Mouse (Mus musculus) limb, embryonic 13.5 days (tissue): ENCODE results near the gene Ank3. TPM values are rescaled to one million over a fixed set of nuclear protein-coding genes. Genes with fewer than 3 reads are reported as not detected.

Source experiments
- ATAC-seq: fragments of 200-750 bp; cut with Nextera tagmentation; 2 replicates; pipeline ENCODE4 v1.8.0; 2017; ENCODE audit warnings: low read depth, moderate number of reproducible peaks, moderate TSS enrichment; ENCODE audit not compliant: low FRiP score
- H3K27ac ChIP-seq: fragments of 300-500 bp; sonication (generic); 2 replicates; pipeline ENCODE4 v1.5.1; 2015; ENCODE audit warnings: inconsistent platforms, mild to moderate bottlenecking, moderate library complexity
- H3K27me3 ChIP-seq: fragments of 300-500 bp; sonication (generic); 2 replicates; pipeline ENCODE4 v1.6.1; 2015; ENCODE audit warnings: mild to moderate bottlenecking, inconsistent platforms
- H3K36me3 ChIP-seq: fragments of 300-500 bp; sonication (generic); 2 replicates; pipeline ENCODE4 v1.6.1; 2015; ENCODE audit warnings: inconsistent platforms, mild to moderate bottlenecking, moderate library complexity
- H3K4me1 ChIP-seq: fragments of 300-500 bp; sonication (generic); 2 replicates; pipeline ENCODE4 v1.6.1; 2015; ENCODE audit warnings: inconsistent platforms
- H3K4me2 ChIP-seq: fragments of 300-500 bp; sonication (generic); replicated peaks from 2 replicates; pipeline ENCODE4 v1.6.1; 2015; ENCODE audit warnings: inconsistent platforms, mild to moderate bottlenecking, moderate library complexity
- H3K4me3 ChIP-seq: fragments of 300-500 bp; sonication (generic); 2 replicates; pipeline ENCODE4 v1.5.1; 2015; ENCODE audit warnings: moderate library complexity, mild to moderate bottlenecking, inconsistent platforms
- H3K9ac ChIP-seq: fragments of 300-500 bp; sonication (generic); 2 replicates; pipeline ENCODE4 v1.6.1; 2015; ENCODE audit warnings: mild to moderate bottlenecking, inconsistent platforms
- H3K9me3 ChIP-seq: fragments of 300-500 bp; sonication (generic); 2 replicates; pipeline ENCODE4 v1.6.1; 2016; ENCODE audit warnings: inconsistent platforms
- WGBS: fragments of 180-500 bp; shearing (Covaris S2); methylation state at CpG from one replicate; pipeline ENCODE4 v1.1.7; 2015; 5-methylcytosine and 5-hydroxymethylcytosine counted together
- polyA plus RNA-seq: library from polyadenylated mRNA; unstranded; fragments of >200 nt; fragmentation: Nextera tagmentation; extraction: Ambion mirVana; gene quantifications from 2 replicates; pipeline ENCODE4 v1.2.1, GENCODE M21; 2015

Ank3 gene
- polyA plus RNA-seq, 1 experiment from 2014 or later, result 28.0 TPM

GRCm38 (mm10) chr10:69698699-69699098 is 300.1 kb downstream of the Ank3 start:
- H3K27me3 ChIP-seq, result no peaks in the 10 kb centered on the region
- peaks cover 6% of the 10 kb centered on the region for H3K4me1 ChIP-seq
- ATAC-seq, result no peak
- H3K36me3 ChIP-seq, result no peaks in the 10 kb centered on the region
- WGBS, result 88% methylated on average over 1 of the region's 1 CpGs
- no peak overlapping the region for H3K27ac ChIP-seq
- H3K4me2 ChIP-seq, result no peak overlapping the region
- H3K9ac ChIP-seq, result no peak overlapping the region
- no peak overlapping the region for H3K4me3 ChIP-seq
- H3K9me3 ChIP-seq, result no peaks in the 10 kb centered on the region

DNA sequence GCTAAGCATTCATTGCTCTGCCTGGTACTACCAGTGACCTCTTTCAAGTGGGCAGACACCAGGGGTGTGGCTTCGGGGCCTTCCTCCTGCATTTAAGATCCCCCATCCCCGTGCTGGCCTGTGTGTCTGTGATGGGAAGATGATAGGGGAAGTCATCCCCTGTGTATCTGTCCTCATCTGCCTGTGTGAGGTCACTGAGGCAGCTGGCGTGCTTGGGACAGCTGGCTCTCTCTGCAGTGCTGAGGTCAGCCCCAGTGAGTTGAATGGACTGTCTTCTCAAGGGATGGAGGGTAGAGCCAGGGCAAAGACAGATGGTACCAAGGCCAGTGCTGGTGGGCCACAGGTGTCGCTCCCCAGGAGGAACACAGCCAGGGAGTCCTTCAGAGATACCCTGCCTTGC is 302.7 kb downstream of the Ank3 start:
- H3K27ac ChIP-seq, result no peak overlapping the region
- H3K9me3 ChIP-seq, result no peaks in the 10 kb centered on the region
- 56% methylated on average over 4 of the region's 4 CpGs for WGBS
- no peak overlapping the region for H3K4me2 ChIP-seq
- H3K4me1 ChIP-seq, result peaks cover 8% of the 10 kb centered on the region
- H3K27me3 ChIP-seq, result no peaks in the 10 kb centered on the region
- H3K9ac ChIP-seq, result no peak overlapping the region
- ATAC-seq, result no peak
- H3K4me3 ChIP-seq, result no peak overlapping the region
- H3K36me3 ChIP-seq, result no peaks in the 10 kb centered on the region

GRCm38 (mm10) chr10:69705806-69706768 is 307.5 kb downstream of the Ank3 start:
- H3K27ac ChIP-seq, result no peak overlapping the region
- peak overlapping the region; percentile 35 for H3K4me3 ChIP-seq
- WGBS, result 10% methylated on average over 17 of the region's 17 CpGs
- H3K9ac ChIP-seq, result peak overlapping the region; percentile 61
- peaks cover 7% of the 10 kb centered on the region; the same call in 1 of the 2 replicates for H3K27me3 ChIP-seq
- no peaks in the 10 kb centered on the region for H3K36me3 ChIP-seq
- H3K9me3 ChIP-seq, result no peaks in the 10 kb centered on the region
- ATAC-seq, result no peak
- peak overlapping the region; percentile 60 for H3K4me2 ChIP-seq
- peaks cover 22% of the 10 kb centered on the region for H3K4me1 ChIP-seq

DNA sequence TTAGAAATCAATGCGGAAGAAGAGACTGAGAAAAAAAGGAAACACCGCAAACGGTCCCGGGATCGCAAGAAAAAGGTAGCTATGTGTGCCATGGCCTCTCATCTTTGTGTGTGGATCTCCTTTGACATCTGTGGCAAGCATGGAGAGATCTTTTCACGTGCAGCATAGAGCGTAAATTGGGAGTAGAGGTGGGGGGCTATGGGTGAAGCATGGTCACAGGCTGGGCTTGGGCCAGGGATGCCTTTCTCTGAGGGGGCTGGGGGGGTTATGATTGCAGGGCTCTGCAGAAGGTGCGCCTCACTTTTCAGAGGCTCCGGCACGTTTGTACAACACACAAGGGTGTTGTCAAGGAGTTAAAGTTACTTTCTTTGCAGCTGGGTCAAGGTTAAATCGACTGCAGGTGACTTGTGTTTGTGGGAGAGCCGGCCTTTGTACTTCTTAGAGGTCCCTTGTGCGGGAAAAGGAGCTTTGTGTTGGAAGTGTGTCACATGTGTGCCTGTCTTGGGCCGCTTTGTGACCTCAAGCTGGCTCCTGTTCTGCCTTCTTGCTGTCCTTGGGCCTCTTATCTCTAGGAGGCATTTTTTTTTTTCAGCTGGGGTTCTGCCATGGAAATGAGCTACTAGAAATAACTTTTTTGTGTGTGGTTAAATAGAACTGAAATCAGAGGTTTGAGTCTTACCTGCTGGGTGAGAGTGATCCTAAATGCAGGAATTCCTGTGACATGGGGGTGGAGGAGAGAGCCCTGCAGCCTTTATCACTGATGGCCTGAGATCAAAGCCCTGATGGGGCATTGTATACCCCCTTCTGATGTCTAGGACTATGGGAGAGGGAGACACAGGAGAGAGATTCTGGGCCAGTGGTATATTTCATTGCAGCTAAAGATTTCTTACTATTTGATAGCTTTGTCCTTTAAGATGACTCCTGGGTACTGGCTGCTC is 308.5 kb downstream of the Ank3 start:
- H3K4me1 ChIP-seq, result peaks cover 23% of the 10 kb centered on the region
- H3K27ac ChIP-seq, result no peak overlapping the region
- H3K4me3 ChIP-seq, result peak overlapping the region; percentile 35
- H3K9me3 ChIP-seq, result no peaks in the 10 kb centered on the region
- H3K27me3 ChIP-seq, result peaks cover 7% of the 10 kb centered on the region; the same call in 1 of the 2 replicates
- H3K36me3 ChIP-seq, result no peaks in the 10 kb centered on the region
- ATAC-seq, result no peak
- peak overlapping the region; percentile 60 for H3K4me2 ChIP-seq
- WGBS, result 25% methylated on average over 14 of the region's 14 CpGs
- H3K9ac ChIP-seq, result 0 out of 2 replicates have a peak overlapping the region, but pooled peaks have one; percentile 61

GRCm38 (mm10) chr10:69707844-69708550 is 309.4 kb downstream of the Ank3 start:
- Histone ChIP-seq H3K27ac (no peak overlapping the region), H3K27me3 (peaks cover 7% of the 10 kb centered on the region; the same call in 1 of the 2 replicates), H3K9ac (no peak overlapping the region), H3K9me3 (no peaks in the 10 kb centered on the region), H3K36me3 (no peaks in the 10 kb centered on the region), H3K4me2 (peak overlapping the region; percentile 60; the same call in 1 of the 2 replicates), H3K4me3 (no peak overlapping the region), H3K4me1 (peaks cover 23% of the 10 kb centered on the region)
- WGBS, result 79% methylated on average over 11 of the region's 11 CpGs
- ATAC-seq, result no peak

GRCm38 (mm10) chr10:69709631-69710030 is 311.1 kb downstream of the Ank3 start:
- no peaks in the 10 kb centered on the region for H3K9me3 ChIP-seq
- no peak overlapping the region for H3K4me3 ChIP-seq
- no peak overlapping the region for H3K27ac ChIP-seq
- H3K9ac ChIP-seq, result no peak overlapping the region
- no peak for ATAC-seq
- H3K27me3 ChIP-seq, result peaks cover 7% of the 10 kb centered on the region; the same call in 1 of the 2 replicates
- H3K36me3 ChIP-seq, result no peaks in the 10 kb centered on the region
- peaks cover 23% of the 10 kb centered on the region for H3K4me1 ChIP-seq
- WGBS, result 82% methylated on average over 2 of the region's 2 CpGs
- no peak overlapping the region for H3K4me2 ChIP-seq

DNA sequence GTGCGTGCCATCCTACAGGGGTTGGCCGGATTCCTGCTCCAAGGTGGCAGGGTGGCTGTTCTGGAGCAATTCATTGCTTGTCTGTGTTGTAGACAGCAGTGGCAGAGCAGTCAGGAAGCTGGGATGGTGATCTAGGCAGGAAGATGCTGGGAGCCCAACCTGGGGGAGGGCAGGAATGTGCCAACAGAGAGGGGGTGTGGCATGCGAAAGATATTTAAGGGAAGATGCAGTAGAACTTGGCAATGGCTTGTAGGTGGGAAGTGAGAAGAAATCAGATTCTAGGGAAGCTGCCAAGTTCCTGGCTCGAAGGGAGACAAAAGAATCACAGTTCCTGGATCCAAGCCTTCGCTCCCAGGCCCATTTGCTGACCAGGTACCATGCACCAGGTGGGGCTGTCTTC is 312.2 kb downstream of the Ank3 start:
- WGBS, result 86% methylated on average over 5 of the region's 5 CpGs
- ATAC-seq, result no peak

GRCm38 (mm10) chr10:69716907-69717306 is 318.3 kb downstream of the Ank3 start:
- ATAC-seq, result no peak
- Histone ChIP-seq H3K36me3 (no peaks in the 10 kb centered on the region), H3K27ac (no peak overlapping the region), H3K4me3 (no peak overlapping the region), H3K4me1 (peaks cover 16% of the 10 kb centered on the region), H3K4me2 (no peak overlapping the region), H3K27me3 (no peaks in the 10 kb centered on the region), H3K9ac (no peak overlapping the region), H3K9me3 (no peaks in the 10 kb centered on the region; the same call in 1 of the 2 replicates)
- WGBS, result 63% methylated on average over 4 of the region's 4 CpGs

More for the DNA sequence above, 312.2 kb downstream of the Ank3 start:
- Histone ChIP-seq H3K4me1 (peaks cover 19% of the 10 kb centered on the region), H3K4me2 (no peak overlapping the region), H3K4me3 (no peak overlapping the region), H3K36me3 (no peaks in the 10 kb centered on the region), H3K27ac (no peak overlapping the region), H3K9ac (no peak overlapping the region), H3K9me3 (no peaks in the 10 kb centered on the region), H3K27me3 (peaks cover 7% of the 10 kb centered on the region; the same call in 1 of the 2 replicates)

- WGBS, result 74% methylated on average over 5 of the region's 5 CpGs
- ATAC-seq, result no peak
These were observed 320.8 kb downstream of the Ank3 start for GRCm38 (mm10) chr10:69719421-69719820.

GRCm38 (mm10) chr10:69719901-69720415 is 321.4 kb downstream of the Ank3 start:
- H3K9ac ChIP-seq, result no peak overlapping the region
- peak; percentile 51; the same call in 1 of the 2 replicates for ATAC-seq
- H3K4me2 ChIP-seq, result 0 out of 2 replicates have a peak overlapping the region, but pooled peaks have one; percentile 16
- H3K9me3 ChIP-seq, result no peaks in the 10 kb centered on the region; the same call in 1 of the 2 replicates
- no peak overlapping the region for H3K27ac ChIP-seq
- no peaks in the 10 kb centered on the region for H3K36me3 ChIP-seq
- no peak overlapping the region for H3K4me3 ChIP-seq
- H3K27me3 ChIP-seq, result no peaks in the 10 kb centered on the region
- peaks cover 16% of the 10 kb centered on the region for H3K4me1 ChIP-seq
- WGBS, result 38% methylated on average over 12 of the region's 12 CpGs

More at GRCm38 (mm10) chr10:69719421-69719820, 320.8 kb downstream of the Ank3 start:
- no peaks in the 10 kb centered on the region for H3K27me3 ChIP-seq
- H3K4me1 ChIP-seq, result peaks cover 16% of the 10 kb centered on the region
- no peak overlapping the region for H3K27ac ChIP-seq
- no peaks in the 10 kb centered on the region; the same call in 1 of the 2 replicates for H3K9me3 ChIP-seq
- no peak overlapping the region for H3K9ac ChIP-seq
- H3K4me3 ChIP-seq, result no peak overlapping the region
- no peak overlapping the region for H3K4me2 ChIP-seq
- H3K36me3 ChIP-seq, result no peaks in the 10 kb centered on the region

- 37% methylated on average over 10 of the region's 10 CpGs for WGBS
- no peaks in the 10 kb centered on the region; the same call in 1 of the 2 replicates for H3K9me3 ChIP-seq
- no peak overlapping the region for H3K4me2 ChIP-seq
- no peak overlapping the region for H3K27ac ChIP-seq
- no peak overlapping the region for H3K4me3 ChIP-seq
- no peaks in the 10 kb centered on the region for H3K36me3 ChIP-seq
- H3K9ac ChIP-seq, result no peak overlapping the region
- H3K4me1 ChIP-seq, result peaks cover 16% of the 10 kb centered on the region
- H3K27me3 ChIP-seq, result no peaks in the 10 kb centered on the region
- ATAC-seq, result peak; percentile 15; the same call in 1 of the 2 replicates
These were observed 321.9 kb downstream of the Ank3 start for GRCm38 (mm10) chr10:69720452-69720851.
